Mouse (Mus musculus): ENCODE data around the gene Alg14.

DNA sequence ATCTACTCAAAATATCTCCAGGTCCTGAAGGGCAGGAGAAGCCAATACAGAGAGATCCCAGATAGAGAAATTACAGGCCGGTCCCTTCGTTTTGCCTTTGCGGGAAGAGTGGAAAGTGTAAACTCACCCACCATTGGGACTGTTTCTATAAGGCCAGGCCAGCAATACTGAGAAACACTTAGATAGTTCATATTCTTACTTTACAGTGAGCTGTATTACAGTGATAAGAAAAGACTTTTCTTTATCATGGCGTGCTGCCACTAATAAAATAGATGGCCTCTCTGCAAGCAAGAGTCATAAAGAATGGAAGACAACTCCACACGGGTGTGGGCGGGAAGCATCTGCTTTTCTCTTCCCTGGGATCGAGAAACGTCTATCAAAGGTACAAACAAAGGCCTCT is 97.8 kb downstream of the Alg14 start:
- TF ChIP-seq CTCF (IDR thresholded peaks at IDR 0.05; ENCODE audit: insufficient read depth, low read depth, low read length) (no peak), POLR2A (IDR thresholded peaks at IDR 0.05; ENCODE audit: insufficient read depth, low read depth, low read length) (no peak)

Data from olfactory bulb, adult 2 months (tissue).